Mouse (Mus musculus) midbrain, embryonic 11.5 days (tissue): ENCODE measurements around the gene Bloc1s5. TPM values are rescaled to one million over a fixed set of nuclear protein-coding genes. Genes with fewer than 3 reads are reported as not detected.
A peak's percentile ranks its signal among the peaks of the same experiment; 100 is the strongest.
"Not testable (repeated sequence)": the region's sequence is repeated elsewhere in the genome, so short reads cannot be mapped to it uniquely, and the experiment has no call there.

Experiments
- ATAC-seq: fragments of 200-750 bp; cut with Nextera tagmentation; 2 replicates; pipeline ENCODE4 v1.8.0; 2017; ENCODE audit warnings: moderate TSS enrichment, moderate library complexity; ENCODE audit not compliant: low FRiP score
- DNase-seq: peaks from one replicate; pipeline ENCODE4 v3.0.0; 2015; ENCODE audit warnings: low spot score; ENCODE audit errors: missing footprints
- H3K27ac ChIP-seq: fragments of 300-500 bp; sonication (generic); 2 replicates; pipeline ENCODE4 v1.5.1; 2014; ENCODE audit warnings: low read depth, low read length
- H3K27me3 ChIP-seq: fragments of 300-500 bp; sonication (generic); 2 replicates; pipeline ENCODE4 v1.6.1; 2014; ENCODE audit warnings: mild to moderate bottlenecking, low read length, moderate library complexity, mixed read lengths; ENCODE audit not compliant: control insufficient read depth, insufficient read depth
- H3K36me3 ChIP-seq: fragments of 300-500 bp; sonication (generic); 2 replicates; pipeline ENCODE4 v1.6.1; 2014; ENCODE audit warnings: mild to moderate bottlenecking, low read length, moderate library complexity, mixed read lengths; ENCODE audit not compliant: control insufficient read depth, insufficient read depth
- H3K4me1 ChIP-seq: fragments of 300-500 bp; sonication (generic); 2 replicates; pipeline ENCODE4 v1.6.1; 2014; ENCODE audit warnings: low read length; ENCODE audit not compliant: control insufficient read depth, insufficient read depth
- H3K4me2 ChIP-seq: fragments of 300-500 bp; sonication (generic); 2 replicates; pipeline ENCODE4 v1.6.1; 2014; ENCODE audit warnings: mild to moderate bottlenecking, moderate library complexity
- H3K4me3 ChIP-seq: fragments of 300-500 bp; sonication (generic); 2 replicates; pipeline ENCODE4 v1.5.1; 2014; ENCODE audit warnings: low read depth, low read length
- H3K9ac ChIP-seq: fragments of 300-500 bp; sonication (generic); 2 replicates; pipeline ENCODE4 v1.6.1; 2014; ENCODE audit warnings: low read length
- H3K9me3 ChIP-seq: fragments of 300-500 bp; sonication (generic); 2 replicates; pipeline ENCODE4 v1.6.1; 2016; ENCODE audit warnings: low read length; ENCODE audit not compliant: control insufficient read depth
- WGBS: fragments of 180-500 bp; shearing (Covaris S2); extraction: QIAGEN DNeasy Blood & Tissue Kit; methylation state at CpG from one replicate; pipeline ENCODE4 v1.1.7; 2014; 5-methylcytosine and 5-hydroxymethylcytosine counted together
- polyA plus RNA-seq: library from polyadenylated mRNA; unstranded; fragments of >200 nt; fragmentation: Nextera tagmentation; extraction: Ambion mirVana; gene quantifications from 2 replicates; pipeline ENCODE4 v1.2.1, GENCODE M21; 2014

Gene Bloc1s5
- 28.6 and 29.5 TPM in 2 replicates for polyA plus RNA-seq

DNA sequence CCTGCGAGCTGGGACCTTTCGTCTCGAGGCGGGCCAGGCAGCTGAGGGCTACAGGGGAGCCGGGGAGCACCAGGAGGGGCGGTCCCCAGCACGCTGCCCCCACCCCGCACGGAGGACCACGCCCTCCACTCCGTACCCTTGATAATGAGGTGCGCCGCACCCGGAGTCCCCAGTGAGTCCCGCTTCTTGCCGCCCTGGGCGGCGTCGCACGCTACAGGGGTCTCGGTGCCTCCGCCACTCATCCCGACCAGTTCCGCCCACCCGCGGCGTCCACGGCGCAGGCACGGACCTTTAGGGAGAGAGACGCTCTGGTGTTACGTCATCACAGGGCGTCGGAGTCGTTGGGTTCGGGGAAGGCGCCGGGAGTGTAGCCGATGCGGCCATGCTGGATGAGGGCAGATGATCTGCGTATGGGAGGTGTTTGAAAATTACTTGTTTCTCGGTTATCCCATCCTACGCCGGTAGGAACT is at the start of gene Bloc1s5:
Gene Bloc1s5, minus strand, starts transcription at position 310 of the 470 bp plus-strand sequence.
- peak within 1 kb of the TSS; percentile 74 for H3K4me2 ChIP-seq
- ATAC-seq (peak; percentile 95), DNase-seq (peak; percentile 99)
- peak within 1 kb of the TSS; percentile 81 for H3K4me3 ChIP-seq
- H3K9me3 ChIP-seq, result no peaks in the 10 kb centered on the region
- peaks cover 2% of the 10 kb centered on the region; the same call in 1 of the 2 replicates for H3K4me1 ChIP-seq
- H3K9ac ChIP-seq, result peak within 1 kb of the TSS; percentile 89
- H3K27ac ChIP-seq, result no peak within 1 kb of the TSS; the same call in 1 of the 2 replicates
- under 1% methylated on average over 44 of the region's 44 CpGs for WGBS
- no peaks in the 10 kb centered on the region for H3K27me3 ChIP-seq
- no peaks in the 10 kb centered on the region for H3K36me3 ChIP-seq

DNA sequence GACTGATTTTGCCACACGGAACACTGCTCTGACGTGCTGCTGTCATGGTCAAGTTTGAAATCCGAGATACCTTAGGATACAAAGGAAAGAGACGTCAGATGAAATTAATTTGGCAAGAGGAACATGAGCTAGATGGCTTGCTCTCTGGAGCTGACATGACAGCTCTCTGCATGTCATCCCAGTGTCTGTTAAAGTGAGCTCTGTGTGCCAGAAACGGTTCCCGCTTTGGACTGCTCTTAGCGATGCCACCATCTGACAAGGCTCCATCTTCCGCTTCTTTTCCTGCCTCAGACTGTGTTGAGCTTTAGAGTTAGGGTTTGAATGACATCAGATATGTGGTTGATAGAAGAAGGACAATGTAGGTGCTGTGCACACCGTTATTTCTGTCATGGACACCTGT is 37.4 kb upstream of the Bloc1s5 start:
- no peaks in the 10 kb centered on the region for H3K27me3 ChIP-seq
- H3K9me3 ChIP-seq, result no peaks in the 10 kb centered on the region
- H3K9ac ChIP-seq, result no peak overlapping the region
- H3K27ac ChIP-seq, result no peak overlapping the region
- H3K4me1 ChIP-seq, result no peaks in the 10 kb centered on the region
- 85% methylated on average over 9 of the region's 9 CpGs for WGBS
- no peak for DNase-seq
- ATAC-seq, result no peak
- H3K36me3 ChIP-seq, result no peaks in the 10 kb centered on the region
- no peak overlapping the region for H3K4me2 ChIP-seq
- H3K4me3 ChIP-seq, result no peak overlapping the region

DNA sequence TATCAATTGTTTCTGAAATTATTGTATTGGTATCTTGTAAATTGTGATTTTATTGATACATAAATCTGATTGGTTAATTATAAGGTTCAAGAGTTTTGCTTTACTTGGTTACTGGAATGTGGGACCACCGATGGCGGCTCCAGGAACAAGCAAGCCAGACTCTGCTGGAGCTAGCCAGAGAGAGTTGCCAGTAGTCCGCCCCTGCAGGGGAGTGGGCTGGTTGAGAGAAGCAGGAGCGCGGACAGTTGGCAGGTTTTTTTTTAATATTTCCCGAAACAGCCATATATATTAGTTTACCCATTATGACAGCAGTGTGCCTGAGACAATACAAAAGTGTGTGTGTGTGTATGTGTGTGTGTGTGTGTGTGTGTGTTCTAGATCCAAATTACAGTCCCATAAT is 36.5 kb upstream of the Bloc1s5 start:
- H3K4me3 ChIP-seq, H3K27me3 ChIP-seq, H3K27ac ChIP-seq, ATAC-seq, H3K9ac ChIP-seq, H3K4me1 ChIP-seq, H3K36me3 ChIP-seq, DNase-seq, H3K9me3 ChIP-seq, H3K4me2 ChIP-seq: not testable (repeated sequence)
- 87% methylated on average over 6 of the region's 6 CpGs for WGBS

DNA sequence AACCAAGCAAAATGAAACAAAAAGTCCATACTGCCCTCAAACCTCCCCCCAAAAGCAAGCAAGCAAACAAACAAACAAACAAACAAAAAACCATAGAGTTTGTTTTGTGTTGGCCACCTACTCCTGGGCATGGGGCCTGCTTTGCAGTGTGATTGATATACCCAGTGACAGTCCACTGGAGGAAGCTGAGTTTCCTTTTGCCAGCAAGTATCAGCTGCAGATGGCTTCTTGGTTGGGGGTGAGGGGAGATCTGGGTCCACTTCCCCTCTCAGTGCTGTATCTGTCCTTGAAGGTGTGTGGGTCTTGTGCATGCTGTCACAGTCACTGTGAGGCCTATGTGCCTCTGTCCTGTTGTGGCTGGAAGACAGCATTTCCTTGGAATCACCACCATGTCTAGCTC is 35.1 kb upstream of the Bloc1s5 start:
- no peak for ATAC-seq

DNA sequence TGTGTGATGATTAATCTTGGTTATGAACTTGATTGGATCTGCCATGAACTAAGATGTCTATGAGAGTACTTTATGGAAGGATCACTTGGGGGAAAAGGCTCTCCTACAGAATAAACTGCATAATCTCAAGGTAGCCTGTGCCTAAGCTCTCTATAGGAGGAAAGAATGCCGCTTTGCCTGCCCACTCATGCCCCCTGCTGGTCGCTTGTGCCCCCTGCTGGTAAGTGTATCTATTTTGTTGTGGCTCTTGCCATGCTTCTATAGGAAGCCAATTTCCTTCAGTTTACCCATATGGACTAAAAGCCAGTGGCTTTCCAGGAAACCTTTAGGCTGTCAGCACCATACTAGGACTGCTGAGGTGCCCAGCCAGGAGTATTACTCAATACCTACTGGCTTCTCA is 33.6 kb upstream of the Bloc1s5 start:
- Histone ChIP-seq H3K4me2 (no peak overlapping the region), H3K4me1 (no peaks in the 10 kb centered on the region), H3K4me3 (no peak overlapping the region), H3K9me3 (no peaks in the 10 kb centered on the region), H3K9ac (no peak overlapping the region), H3K27ac (no peak overlapping the region), H3K27me3 (no peaks in the 10 kb centered on the region), H3K36me3 (no peaks in the 10 kb centered on the region)
- 18% methylated on average over 2 of the region's 2 CpGs for WGBS
- no peak for ATAC-seq
- DNase-seq, result no peak

More for the DNA sequence above, 35.1 kb upstream of the Bloc1s5 start:
- H3K27me3 ChIP-seq, result no peaks in the 10 kb centered on the region
- H3K27ac ChIP-seq, result no peak overlapping the region
- DNase-seq, result no peak
- no peak overlapping the region for H3K4me3 ChIP-seq
- no peaks in the 10 kb centered on the region for H3K36me3 ChIP-seq
- no peak overlapping the region for H3K9ac ChIP-seq
- no peaks in the 10 kb centered on the region for H3K9me3 ChIP-seq
- no peak overlapping the region for H3K4me2 ChIP-seq
- H3K4me1 ChIP-seq, result no peaks in the 10 kb centered on the region

DNA sequence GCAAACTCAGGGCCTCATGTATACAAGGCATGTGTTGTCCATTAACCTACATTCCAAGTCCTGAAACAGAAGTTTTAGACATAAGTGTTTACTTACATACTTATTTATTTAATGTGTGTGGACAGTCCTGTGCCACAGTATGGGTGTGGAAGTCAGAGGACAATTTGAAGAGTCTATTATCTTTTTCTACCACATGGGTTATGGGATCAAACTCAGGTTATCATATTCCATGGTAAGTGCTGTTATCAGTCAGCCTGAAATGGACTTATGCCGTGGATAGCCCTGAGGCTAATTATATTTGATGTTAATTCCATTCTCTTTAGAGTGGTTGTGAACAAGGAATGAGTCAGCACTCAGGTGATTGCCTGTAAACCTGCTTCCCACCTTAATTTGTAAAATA is 29.8 kb upstream of the Bloc1s5 start:
- no peak for ATAC-seq
- Histone ChIP-seq H3K4me2 (no peak overlapping the region), H3K27ac (no peak overlapping the region), H3K36me3 (no peaks in the 10 kb centered on the region), H3K4me1 (no peaks in the 10 kb centered on the region), H3K27me3 (no peaks in the 10 kb centered on the region), H3K4me3 (no peak overlapping the region), H3K9ac (no peak overlapping the region), H3K9me3 (no peaks in the 10 kb centered on the region)
- DNase-seq, result no peak
- 80% methylated on average over 1 of the region's 1 CpGs for WGBS

DNA sequence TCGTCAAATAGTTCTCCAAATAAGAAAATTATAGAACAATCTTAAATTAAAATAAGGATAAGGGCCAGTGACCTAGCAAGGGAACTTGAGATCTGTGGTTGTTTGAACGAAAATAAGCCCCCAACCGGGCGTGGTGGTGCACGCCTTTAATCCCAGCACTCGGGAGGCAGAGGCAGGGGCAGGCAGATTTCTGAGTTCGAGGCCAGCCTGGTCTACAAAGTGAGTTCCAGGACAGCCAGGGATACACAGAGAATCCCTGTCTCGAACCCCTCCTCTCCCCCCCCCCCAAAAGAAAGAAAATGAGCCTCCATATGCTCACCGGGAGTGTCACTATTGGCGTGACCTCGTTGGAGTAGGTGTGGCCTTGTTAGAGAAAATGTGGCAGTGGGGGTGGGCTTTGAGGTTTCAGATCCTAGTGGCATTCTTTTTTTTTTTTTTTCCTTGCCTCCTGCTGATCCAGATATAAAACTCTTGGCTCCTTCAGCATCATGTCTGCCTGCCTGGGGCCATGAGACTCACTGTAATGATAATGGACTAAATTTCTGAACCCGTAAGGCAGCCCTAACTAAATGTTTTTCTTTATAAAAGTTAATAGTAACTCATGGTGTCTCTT is 24.7 kb upstream of the Bloc1s5 start:
- peaks cover 9% of the 10 kb centered on the region for H3K36me3 ChIP-seq
- no peaks in the 10 kb centered on the region for H3K27me3 ChIP-seq
- DNase-seq (no peak), ATAC-seq (no peak)
- H3K9me3 ChIP-seq, result no peaks in the 10 kb centered on the region
- no peak overlapping the region for H3K4me3 ChIP-seq
- H3K9ac ChIP-seq, result no peak overlapping the region
- no peak overlapping the region for H3K4me2 ChIP-seq
- WGBS, result 90% methylated on average over 12 of the region's 12 CpGs
- no peak overlapping the region for H3K27ac ChIP-seq
- peaks cover 7% of the 10 kb centered on the region; the same call in 1 of the 2 replicates for H3K4me1 ChIP-seq

DNA sequence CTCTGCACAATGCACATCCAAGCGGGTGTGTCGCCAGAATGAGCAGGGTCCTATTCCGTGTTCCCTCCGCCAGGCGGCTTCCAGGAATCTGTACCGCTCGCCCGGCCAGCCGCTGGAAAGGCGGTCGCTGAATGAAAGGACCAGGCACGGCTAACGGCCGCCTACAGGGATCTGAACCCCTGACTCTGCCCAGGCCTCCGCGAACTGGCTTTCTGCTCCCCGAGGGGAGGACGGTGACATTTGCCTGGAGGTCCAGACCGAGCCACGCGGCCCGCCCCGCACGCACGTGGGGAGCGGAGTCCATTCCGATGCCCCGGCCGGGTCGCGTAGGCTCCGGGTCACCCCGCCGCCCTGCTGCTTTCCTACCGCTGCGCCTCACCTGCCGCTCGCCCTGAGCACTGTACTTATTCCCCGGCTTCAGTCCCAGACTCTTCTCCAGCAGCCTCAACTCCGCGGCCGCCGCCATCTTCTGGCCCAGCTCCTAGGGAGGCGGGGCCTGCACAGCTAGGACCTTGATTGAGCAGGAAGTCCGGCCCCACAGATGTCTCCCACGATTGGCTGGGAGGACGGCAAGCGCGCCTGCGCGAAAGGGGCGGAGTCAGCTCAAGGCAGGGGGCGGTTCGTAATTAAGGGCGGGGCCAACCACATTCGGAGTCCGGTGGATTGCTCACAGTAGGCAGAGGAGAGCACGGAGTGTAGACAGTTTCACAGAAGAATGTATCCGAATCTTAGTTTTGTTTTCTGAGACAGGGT is 23.8 kb upstream of the Bloc1s5 start, which contains the start of gene Eef1e1:
Gene Eef1e1, minus strand, starts transcription at position 531 of the 753 bp plus-strand sequence.
- peak; percentile 99 for ATAC-seq
- Histone ChIP-seq H3K36me3 (peaks cover 16% of the 10 kb centered on the region), H3K27me3 (no peaks in the 10 kb centered on the region), H3K4me1 (peaks cover 7% of the 10 kb centered on the region; the same call in 1 of the 2 replicates), H3K4me3 (peak within 1 kb of the TSS; percentile 91), H3K27ac (peak within 1 kb of the TSS; percentile 59), H3K9ac (peak within 1 kb of the TSS; percentile 96), H3K9me3 (no peaks in the 10 kb centered on the region), H3K4me2 (peak within 1 kb of the TSS; percentile 70)
- DNase-seq, result peak; percentile 98
- under 1% methylated on average over 57 of the region's 59 CpGs for WGBS

DNA sequence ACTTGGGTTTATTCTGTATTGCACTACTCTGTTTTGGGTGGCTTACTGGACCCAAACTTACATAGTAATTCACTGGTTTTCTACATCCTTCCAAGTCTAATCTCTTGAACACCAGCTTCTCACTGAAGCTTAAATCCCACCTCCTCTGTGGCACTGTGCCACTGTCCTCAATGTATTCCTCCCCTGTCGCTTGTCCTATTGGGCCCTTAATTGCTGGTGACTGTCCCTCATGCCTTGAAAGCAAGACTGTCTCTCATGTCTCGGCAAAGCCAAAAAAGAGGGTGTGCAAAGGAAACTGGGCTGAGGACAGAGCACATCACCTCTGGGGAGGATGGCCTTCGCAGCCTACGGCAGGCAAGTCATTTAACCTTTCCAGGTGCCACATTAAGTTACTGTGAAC is 23.0 kb upstream of the Bloc1s5 start:
- Histone ChIP-seq H3K27me3 (no peaks in the 10 kb centered on the region), H3K9ac (peak overlapping the region; percentile 96), H3K4me1 (peaks cover 7% of the 10 kb centered on the region; the same call in 1 of the 2 replicates), H3K4me3 (peak overlapping the region; percentile 91), H3K27ac (no peak overlapping the region), H3K9me3 (no peaks in the 10 kb centered on the region), H3K4me2 (peak overlapping the region; percentile 70), H3K36me3 (peaks cover 23% of the 10 kb centered on the region)
- ATAC-seq (no peak), DNase-seq (no peak)
- 23% methylated on average over 4 of the region's 4 CpGs for WGBS
